Mouse (Mus musculus): ENCODE results near the gene Cwc25.
"Not testable (repeated sequence)": the region's sequence is repeated elsewhere in the genome, so short reads cannot be mapped to it uniquely, and the experiment has no call there.

Cwc25 gene

DNA sequence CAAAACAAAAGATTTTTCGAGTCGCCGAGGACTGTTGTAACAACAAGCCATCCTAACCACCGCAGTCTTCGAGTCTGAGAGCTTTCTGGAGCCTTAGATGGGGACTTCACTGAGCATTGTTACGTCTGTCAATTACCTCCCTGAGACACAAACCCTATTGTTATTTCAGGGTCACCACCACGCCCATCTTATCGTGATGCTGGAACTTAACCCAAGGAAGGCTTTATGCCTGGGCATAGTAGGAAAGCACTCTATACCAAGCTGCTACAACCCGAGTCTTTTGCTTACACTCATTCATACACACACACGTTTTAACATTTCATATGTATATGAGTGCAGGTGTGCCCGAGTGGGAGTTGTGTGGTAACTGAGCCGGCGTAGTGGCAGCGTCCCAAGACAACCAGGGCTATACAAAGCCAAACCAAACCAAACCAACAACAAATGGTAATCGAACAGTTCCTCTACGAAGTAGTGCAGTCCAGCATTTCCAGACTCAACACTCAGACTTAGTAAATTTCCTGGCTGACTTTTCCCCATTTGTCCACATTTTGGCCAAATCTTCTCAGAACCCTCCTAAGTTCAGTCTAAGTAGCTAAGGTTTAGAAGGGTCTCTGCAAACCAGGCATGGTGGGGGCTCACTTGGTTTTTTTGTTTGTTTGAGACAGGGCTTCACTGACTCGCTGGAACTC is 9.6 kb upstream of the Cwc25 start, which contains the start of gene 1700001P01Rik:
1700001P01Rik (minus strand) TSS at position 111 of the 689 bp plus-strand sequence.
- DNase-seq (ENCODE audit: low read depth, low spot score), result no peak

DNA sequence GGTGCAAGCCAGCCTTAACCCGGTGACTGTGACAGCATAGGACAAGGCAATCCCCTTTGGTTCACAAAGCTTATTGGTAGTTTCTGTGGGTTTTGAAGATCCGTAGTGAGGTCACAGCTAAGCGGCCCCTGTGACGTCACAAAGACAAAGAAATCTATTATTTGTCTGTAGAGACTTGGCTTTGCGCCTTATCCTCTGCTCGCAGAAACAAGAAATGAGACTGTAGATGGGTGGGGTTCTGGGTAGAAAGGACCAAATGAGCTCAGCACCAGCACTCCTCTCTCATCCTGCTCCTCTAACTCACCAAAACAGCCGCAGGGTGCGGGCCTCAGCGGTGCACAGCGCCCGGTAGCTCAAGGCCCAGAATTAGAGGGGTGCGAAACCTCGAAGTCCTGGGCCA is 8.8 kb upstream of the Cwc25 start:
- DNase-seq (ENCODE audit: low read depth, low spot score), result no peak

DNA sequence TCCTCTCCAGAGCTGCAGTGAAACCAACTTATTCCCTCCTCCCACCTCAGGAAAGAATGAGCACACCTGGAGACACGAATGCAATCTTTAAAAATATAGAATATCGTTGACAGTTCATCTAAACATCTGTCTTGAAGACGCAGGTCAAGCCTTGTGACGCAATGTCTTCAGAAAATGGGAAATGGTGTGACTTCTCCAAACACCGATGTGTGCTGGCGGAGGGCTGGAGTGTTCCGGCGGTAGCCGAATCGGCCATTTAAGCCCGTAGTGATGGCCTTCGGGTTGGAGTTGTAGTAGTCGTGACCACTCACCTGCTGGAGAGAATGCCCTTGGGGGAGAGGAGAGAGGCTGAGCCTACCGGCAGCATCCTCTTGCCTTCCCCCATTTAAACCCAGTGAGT is 5.1 kb upstream of the Cwc25 start:
- no peak for DNase-seq (ENCODE audit: low read depth, low spot score)

GRCm38 (mm10) chr11:97769704-97770103 is 3.3 kb upstream of the Cwc25 start:
- no peak for DNase-seq (ENCODE audit: low read depth, low spot score)

GRCm38 (mm10) chr11:97761638-97762037 is 4.7 kb downstream of the Cwc25 start:
- peak; percentile 34 for DNase-seq (ENCODE audit: low read depth, low spot score)

GRCm38 (mm10) chr11:97758942-97759341 is 7.4 kb downstream of the Cwc25 start:
- no peak for DNase-seq (ENCODE audit: low read depth, low spot score)

DNA sequence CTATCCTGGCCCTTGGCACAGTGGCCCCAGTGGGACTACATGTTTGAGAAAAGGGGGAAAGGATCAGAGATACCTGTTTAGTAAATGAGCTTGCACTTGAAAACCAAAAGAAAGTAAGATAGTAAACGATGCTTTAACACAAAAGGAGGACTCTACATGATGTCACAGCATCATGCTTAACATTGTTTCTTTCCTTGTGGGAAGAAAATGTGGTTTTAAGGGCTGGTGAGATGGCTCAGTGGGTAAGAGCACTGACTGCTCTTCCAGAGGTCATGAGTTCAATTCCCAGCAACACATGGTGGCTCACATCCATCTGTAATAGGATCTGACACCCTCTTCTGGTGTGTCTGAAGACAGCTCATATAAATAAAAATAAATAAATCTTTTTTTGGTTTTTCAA is 8.2 kb downstream of the Cwc25 start:
- DNase-seq (ENCODE audit: low read depth, low spot score), result no peak

DNA sequence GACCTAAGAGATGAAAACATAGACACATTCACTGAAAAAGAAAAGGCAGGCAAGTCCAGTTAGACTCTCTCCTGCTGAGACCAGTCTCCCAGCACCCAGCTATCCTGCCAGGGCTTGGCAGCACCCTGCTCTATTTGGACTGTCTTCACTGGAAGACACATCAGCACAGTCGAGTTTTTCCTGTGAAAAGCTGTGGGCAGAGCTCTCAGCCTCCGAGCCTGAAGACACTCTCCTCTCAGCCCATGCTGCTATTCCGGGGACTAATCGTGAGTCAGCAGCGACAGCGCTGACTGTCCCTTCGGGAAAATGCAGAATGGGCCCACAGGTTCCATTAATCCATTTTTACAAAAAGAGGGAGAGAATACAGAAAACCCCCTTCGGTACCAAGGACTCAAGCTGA is 13.1 kb downstream of the Cwc25 start:
- no peak for DNase-seq (ENCODE audit: low read depth, low spot score)

GRCm38 (mm10) chr11:97748496-97748895 is 17.9 kb downstream of the Cwc25 start:
- DNase-seq (ENCODE audit: low read depth, low spot score), result no peak

DNA sequence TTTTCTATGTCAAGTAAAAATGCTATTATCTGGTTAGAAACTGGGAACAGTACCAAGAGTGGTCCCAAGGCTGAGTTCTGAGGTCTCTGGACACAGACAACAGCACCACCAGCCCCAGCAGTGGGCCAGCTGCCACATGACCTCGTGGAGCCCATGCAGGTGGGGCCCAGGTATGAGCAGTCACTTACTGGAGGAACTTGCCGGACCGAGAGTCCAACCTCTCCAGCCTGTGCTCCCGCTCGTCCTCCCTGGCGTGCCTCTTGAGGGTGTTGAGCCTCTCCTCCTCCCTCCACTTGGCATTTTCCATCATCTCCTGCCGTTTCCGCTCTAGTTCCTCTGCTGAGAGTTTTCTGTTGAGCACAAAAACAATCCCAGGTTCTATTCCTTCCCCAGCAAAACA is 18.6 kb downstream of the Cwc25 start:
- no peak for DNase-seq (ENCODE audit: low read depth, low spot score)

DNA sequence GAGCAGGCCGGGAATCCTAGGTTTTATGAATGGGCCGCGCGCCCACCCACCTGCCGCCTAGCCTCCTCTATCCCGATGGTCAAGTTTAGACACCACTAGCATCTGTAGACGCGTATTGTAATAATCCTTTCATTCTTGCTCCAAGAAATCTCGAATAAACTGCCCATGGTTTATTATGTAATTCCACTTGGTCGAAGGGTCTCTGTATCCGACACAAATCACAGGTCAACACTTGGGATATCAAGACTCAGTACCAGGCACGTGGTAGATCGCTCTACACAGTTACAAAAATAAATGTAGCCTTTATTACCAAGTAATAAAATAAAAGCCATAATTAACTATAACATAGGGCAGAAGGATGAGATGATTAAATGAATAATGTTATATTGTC is 21.0 kb downstream of the Cwc25 start:
- DNase-seq (ENCODE audit: low read depth, low spot score), result no peak

- DNase-seq (ENCODE audit: low read depth, low spot score), result peak; percentile 98
These were observed 21.5 kb downstream of the Cwc25 start for GRCm38 (mm10) chr11:97744718-97745330.

- DNase-seq (ENCODE audit: low read depth, low spot score), result no peak
These were observed 22.2 kb downstream of the Cwc25 start, which contains the start of gene Pip4k2b for GRCm38 (mm10) chr11:97744063-97744717. Gene Pip4k2b (minus strand): TSS chr11:97744704.

GRCm38 (mm10) chr11:97743423-97743822 is 22.9 kb downstream of the Cwc25 start:
- DNase-seq (ENCODE audit: low read depth, low spot score), result peak; percentile 30

GRCm38 (mm10) chr11:97742591-97742990 is 23.8 kb downstream of the Cwc25 start:
- no peak for DNase-seq (ENCODE audit: low read depth, low spot score)

DNA sequence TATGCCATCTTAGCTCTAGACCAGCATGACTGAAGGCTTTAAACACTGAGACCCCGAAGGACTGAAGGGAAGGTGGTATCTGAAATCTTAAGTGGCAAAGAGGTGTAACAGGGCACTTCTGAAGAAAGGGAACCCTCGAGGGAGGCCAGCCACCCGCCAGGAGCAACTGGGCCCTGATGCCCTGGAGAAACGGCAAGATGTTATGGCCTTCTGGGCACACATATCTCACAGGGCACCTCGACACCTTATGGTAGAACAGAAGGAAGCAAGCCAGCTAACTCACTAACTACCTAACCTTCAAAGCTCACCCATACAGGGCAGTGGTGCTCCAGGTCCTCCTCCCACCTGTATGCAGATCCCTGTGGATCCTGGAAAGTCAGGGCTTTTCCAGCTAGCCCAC is 24.2 kb downstream of the Cwc25 start:
- no peak for DNase-seq (ENCODE audit: low read depth, low spot score)

- DNase-seq (ENCODE audit: low read depth, low spot score), result peak; percentile 41
These were observed 26.2 kb downstream of the Cwc25 start for GRCm38 (mm10) chr11:97740190-97740589.

GRCm38 (mm10) chr11:97739155-97739554 is 27.2 kb downstream of the Cwc25 start:
- peak; percentile 46 for DNase-seq (ENCODE audit: low read depth, low spot score)

- DNase-seq (ENCODE audit: low read depth, low spot score), result peak; percentile 67
These were observed 27.7 kb downstream of the Cwc25 start for GRCm38 (mm10) chr11:97738703-97739102.

GRCm38 (mm10) chr11:97737600-97737999 is 28.8 kb downstream of the Cwc25 start:
- no peak for DNase-seq (ENCODE audit: low read depth, low spot score)

GRCm38 (mm10) chr11:97736645-97737044 is 29.7 kb downstream of the Cwc25 start:
- no peak for DNase-seq (ENCODE audit: low read depth, low spot score)

DNA sequence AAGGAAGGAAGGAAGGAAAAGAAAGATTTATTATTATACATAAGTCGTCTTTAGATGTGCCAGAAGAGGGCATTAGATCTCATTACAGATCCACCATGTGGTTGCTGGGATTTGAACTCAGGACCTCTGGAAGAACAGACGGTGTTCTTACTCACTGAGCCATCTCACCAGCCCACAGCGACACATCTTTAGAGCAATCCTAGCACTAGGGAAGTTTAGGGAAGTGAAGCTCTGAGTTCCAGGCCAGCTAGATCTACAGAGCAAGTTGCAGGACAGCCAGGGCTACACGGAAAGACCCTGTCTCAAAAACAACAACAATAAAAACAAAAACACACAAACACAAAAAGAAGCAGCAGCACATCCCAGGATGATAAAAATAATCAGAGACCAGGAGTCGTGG is 31.5 kb downstream of the Cwc25 start:
- not testable (repeated sequence) for DNase-seq (ENCODE audit: low read depth, low spot score)

GRCm38 (mm10) chr11:97733689-97734088 is 32.7 kb downstream of the Cwc25 start:
- no peak for DNase-seq (ENCODE audit: low read depth, low spot score)
